In genomic region chr3:135677064-135677463, GRCm38 (mm10) we compare ENCODE assay signal across 22 mouse cellular contexts. TPM values are rescaled to one million over a fixed set of nuclear protein-coding genes. Genes with fewer than 3 reads are reported as not detected.
DNase-seq lines count a peak whose midpoint lies in the region; ATAC-seq lines count a peak whose summit lies in the region.
"Had no signal": no experiment of that assay in that cellular context is flagged by ENCODE, and none has a peak within 500 bp of the region (broad histone marks: within the 10 kb centered on the region; RNA-seq: fewer than 3 reads in every experiment).

No protein-coding gene starts in this region.

- no peaks in the 10 kb centered on the region for H3K9me3 ChIP-seq in forebrain, embryonic 14.5 days (replicated peaks; ENCODE audit: control insufficient read depth, low read length)
- H3K9me3 ChIP-seq: embryonic facial prominence, embryonic 13.5 days; embryonic facial prominence, embryonic 15.5 days; forebrain, embryonic 13.5 days had no signal

- H3K27me3 ChIP-seq in forebrain, embryonic 14.5 days (replicated peaks; ENCODE audit: control insufficient read depth, insufficient read depth, low read length): no peaks in the 10 kb centered on the region
- H3K27me3 ChIP-seq: embryonic facial prominence, embryonic 13.5 days; embryonic facial prominence, embryonic 15.5 days; forebrain, embryonic 13.5 days; Patski had no signal

- DNase-seq in CD4-positive, CD25-positive, alpha-beta regulatory T cell, adult 2 months (ENCODE audit: low read depth, low spot score): peak; percentile 52
- peak; percentile 38 for DNase-seq in induced T-regulatory cell, adult 2 months (ENCODE audit: low read depth)
- DNase-seq in adrenal gland, postnatal 14 days: no peak
- DNase-seq in forebrain, embryonic 14.5 days (ENCODE audit: low spot score): no peak
- DNase-seq in heart, adult 9 months (ENCODE audit: low spot score in 2 of 2): no peak
- no peak for DNase-seq in heart, postnatal 36 days
- DNase-seq: adrenal gland, adult 2 months; adrenal gland, postnatal 10 days; adrenal gland, postnatal 36 days; cerebellum, adult 11-12 months; cerebellum, adult 2 months; cerebellum, adult 9-10 months; cerebellum, postnatal 10 days; cerebellum, postnatal 36 days; embryo, embryonic 11 days had no signal

- intact Hi-C loops in heart, postnatal 36 days (cut with DNase I): no loop called here

- H3K4me3 ChIP-seq in forebrain, embryonic 14.5 days (ENCODE audit: low read depth, low read length): no peak overlapping the region
- H3K4me3 ChIP-seq: embryonic facial prominence, embryonic 13.5 days; embryonic facial prominence, embryonic 15.5 days; forebrain, embryonic 13.5 days had no signal

- H3K36me3 ChIP-seq in forebrain, embryonic 14.5 days (ENCODE audit: control insufficient read depth, insufficient read depth, low read length): no peaks in the 10 kb centered on the region

- WGBS in forebrain, embryonic 14.5 days: 78% methylated on average over 5 of the region's 5 CpGs

- H3K9ac ChIP-seq in forebrain, embryonic 14.5 days (ENCODE audit: low read length): no peak overlapping the region
- H3K9ac ChIP-seq: embryonic facial prominence, embryonic 13.5 days; embryonic facial prominence, embryonic 15.5 days; forebrain, embryonic 13.5 days had no signal

- no peak overlapping the region for H3K4me2 ChIP-seq in forebrain, embryonic 14.5 days (ENCODE audit: low read length)
- H3K4me2 ChIP-seq: embryonic facial prominence, embryonic 13.5 days; embryonic facial prominence, embryonic 15.5 days; forebrain, embryonic 13.5 days had no signal

- peak; percentile 54 for ATAC-seq in CD4-positive, CD25-positive, alpha-beta regulatory T cell, adult 4 months
- peak; percentile 38 for ATAC-seq in activated CD4-positive, CD25-positive, alpha-beta regulatory T cell, adult 4 months
- ATAC-seq in forebrain, embryonic 14.5 days: no peak
- ATAC-seq: forebrain, embryonic 13.5 days; forebrain, embryonic 16.5 days; Patski had no signal

- no peak overlapping the region for H3K27ac ChIP-seq in forebrain, embryonic 14.5 days (ENCODE audit: low read depth, low read length)
- H3K27ac ChIP-seq: embryonic facial prominence, embryonic 13.5 days; embryonic facial prominence, embryonic 15.5 days; forebrain, embryonic 13.5 days had no signal

- peaks cover 13% of the 10 kb centered on the region; the same call in 1 of the 2 replicates for H3K4me1 ChIP-seq in forebrain, embryonic 14.5 days (ENCODE audit: control insufficient read depth, insufficient read depth, low read length)

RNA-seq across cellular contexts. Expression of gene Nfkb1, which starts 14.3 kb away (rescaled TPM):
- 100 to 1,000 TPM in 1 of 2 experiments, 10 to 100 TPM in 1; 81.1 to 109 TPM for polyA plus RNA-seq in CD4-positive, CD25-positive, alpha-beta regulatory T cell, adult 4 months (2017; shearing (Covaris generic))
- polyA plus RNA-seq in activated CD4-positive, CD25-positive, alpha-beta regulatory T cell, adult 4 months (2017; shearing (Covaris generic)): 100 to 1,000 TPM in 1 of 2 experiments, 10 to 100 TPM in 1; 96.6 to 101 TPM
- total RNA-seq in adrenal gland, postnatal 14 days (2021): 55.2 and 62.9 TPM in 2 replicates
- 7.2 TPM in 2 replicates for polyA plus RNA-seq in forebrain, embryonic 14.5 days (2014; fragmentation: Nextera tagmentation; extraction: Ambion mirVana)
- 10 to 100 TPM; 36.9 to 37.9 TPM for total RNA-seq in heart, postnatal 36 days (2021)

Comparison
In these comparisons a context has a peak if more than half of its experiments do, and no peak if none do; other contexts are left out.
1. DNase-seq: peak in CD4-positive, CD25-positive, alpha-beta regulatory T cell, adult 2 months (single experiment) and induced T-regulatory cell, adult 2 months (single experiment); none in adrenal gland, postnatal 14 days (single experiment), forebrain, embryonic 14.5 days (single experiment), heart, adult 9 months (0 of 2) and heart, postnatal 36 days (0 of 2).